Mouse (Mus musculus) forebrain, embryonic 13.5 days (tissue): ENCODE measurements around the gene Ackr1. TPM values are rescaled to one million over a fixed set of nuclear protein-coding genes. Genes with fewer than 3 reads are reported as not detected.

Experiments used
- ATAC-seq: fragments of 200-750 bp; cut with Nextera tagmentation; 2 replicates; pipeline ENCODE4 v1.8.0; 2017
- H3K27ac ChIP-seq: fragments of 300-500 bp; sonication (generic); 2 replicates; pipeline ENCODE4 v1.5.1; 2015; ENCODE audit warnings: inconsistent platforms, mild to moderate bottlenecking, moderate library complexity
- H3K27me3 ChIP-seq: fragments of 300-500 bp; sonication (generic); 2 replicates; pipeline ENCODE4 v1.6.1; 2015; ENCODE audit warnings: mild to moderate bottlenecking, inconsistent platforms
- H3K36me3 ChIP-seq: fragments of 300-500 bp; sonication (generic); 2 replicates; pipeline ENCODE4 v1.6.1; 2015; ENCODE audit warnings: mild to moderate bottlenecking, inconsistent platforms; ENCODE audit not compliant: poor library complexity, severe bottlenecking
- H3K4me1 ChIP-seq: fragments of 300-500 bp; sonication (generic); 2 replicates; pipeline ENCODE4 v1.6.1; 2015; ENCODE audit warnings: inconsistent platforms
- H3K4me2 ChIP-seq: fragments of 300-500 bp; sonication (generic); 2 replicates; pipeline ENCODE4 v1.6.1; 2015; ENCODE audit warnings: inconsistent platforms, mild to moderate bottlenecking, moderate library complexity
- H3K4me3 ChIP-seq: fragments of 300-500 bp; sonication (generic); 2 replicates; pipeline ENCODE4 v1.5.1; 2015; ENCODE audit warnings: mild to moderate bottlenecking, inconsistent platforms
- H3K9ac ChIP-seq: fragments of 300-500 bp; sonication (generic); 2 replicates; pipeline ENCODE4 v1.6.1; 2015; ENCODE audit warnings: mild to moderate bottlenecking, inconsistent platforms
- H3K9me3 ChIP-seq: fragments of 300-500 bp; sonication (generic); replicated peaks from 2 replicates; pipeline ENCODE4 v1.6.1; 2016; ENCODE audit warnings: inconsistent platforms
- WGBS: fragments of 180-500 bp; shearing (Covaris S2); methylation state at CpG from one replicate; pipeline ENCODE4 v1.1.7; 2015; 5-methylcytosine and 5-hydroxymethylcytosine counted together
- polyA plus RNA-seq: library from polyadenylated mRNA; unstranded; fragments of >200 nt; fragmentation: Nextera tagmentation; extraction: Ambion mirVana; gene quantifications from 2 replicates; pipeline ENCODE4 v1.2.1, GENCODE M21; 2015

Ackr1 gene
- 8.0 and 10.3 TPM in 2 replicates for polyA plus RNA-seq

DNA sequence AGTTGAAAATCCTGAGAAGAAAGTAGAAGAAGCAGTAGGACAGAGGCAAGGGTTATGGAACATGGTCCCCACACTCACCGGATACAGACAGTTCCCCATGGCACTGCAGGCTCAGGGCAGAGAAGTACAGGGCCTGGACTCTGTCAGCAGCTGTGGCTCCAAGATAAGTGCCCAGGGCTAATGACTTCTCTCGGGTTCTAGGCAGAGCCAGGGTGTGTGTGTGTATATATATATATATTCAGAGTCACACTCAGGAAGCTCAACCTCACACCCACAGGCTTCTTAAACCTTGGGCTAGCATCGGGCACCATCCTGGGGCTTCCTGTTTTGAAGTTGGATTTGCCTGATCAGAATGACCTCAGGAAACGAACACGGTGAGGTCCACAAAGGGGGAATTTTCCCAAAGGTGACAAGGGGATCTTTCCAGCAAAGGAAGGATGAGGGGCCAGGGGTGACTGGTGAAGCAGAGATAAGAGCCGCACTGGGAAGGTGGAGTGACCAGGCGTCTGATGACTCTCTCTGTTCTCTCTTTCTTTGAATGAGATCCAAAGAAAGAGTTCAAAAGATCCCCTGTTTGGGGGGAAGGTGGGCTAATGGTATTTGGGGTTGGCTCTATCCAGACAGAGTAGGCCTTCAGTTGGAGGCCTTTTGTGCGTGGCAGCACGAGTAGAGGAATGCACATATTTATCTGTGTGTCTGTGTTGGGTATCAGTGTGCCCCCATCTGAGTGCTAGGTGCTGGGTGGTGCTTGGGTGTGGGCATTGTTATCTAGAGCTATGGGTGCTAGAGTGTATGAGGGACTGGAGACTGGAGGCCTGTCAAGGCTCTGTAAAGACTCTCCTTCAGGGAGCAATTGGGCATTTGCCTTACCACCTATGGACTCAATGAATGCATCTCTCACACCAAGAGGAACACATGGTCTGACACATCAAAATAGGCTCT lies at the start of gene Ackr1:
Gene Ackr1, minus strand, starts transcription at position 439 of the 942 bp plus-strand sequence.
- 76% methylated on average over 9 of the region's 9 CpGs for WGBS
- Histone ChIP-seq H3K9me3 (no peaks in the 10 kb centered on the region), H3K4me3 (no peak within 1 kb of the TSS), H3K27me3 (no peaks in the 10 kb centered on the region), H3K27ac (no peak within 1 kb of the TSS; the same call in 1 of the 2 replicates), H3K36me3 (peaks cover 30% of the 10 kb centered on the region), H3K4me1 (peaks cover 15% of the 10 kb centered on the region), H3K4me2 (no peak within 1 kb of the TSS), H3K9ac (no peak within 1 kb of the TSS)
- no peak for ATAC-seq

DNA sequence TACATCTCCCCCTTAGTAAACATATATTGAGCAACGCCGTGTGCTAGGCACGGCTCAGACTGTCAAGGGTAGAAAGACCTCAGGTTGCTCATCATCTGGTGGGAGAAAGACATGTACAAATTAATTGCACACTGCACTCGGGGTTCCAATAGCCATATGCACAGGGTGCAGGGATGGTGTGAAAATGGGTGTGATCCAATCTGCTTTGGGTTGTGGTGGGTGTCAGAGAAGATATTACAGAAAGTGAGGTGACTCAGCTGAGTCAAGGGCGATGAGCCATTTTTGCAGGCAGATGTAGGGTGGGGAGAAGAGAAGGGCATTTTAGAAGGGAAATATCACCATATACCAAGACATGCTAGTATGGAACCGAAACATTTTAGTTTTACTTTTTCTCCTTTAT lies 47.9 kb upstream of the Ackr1 start:
- WGBS, result 75% methylated on average over 6 of the region's 6 CpGs

DNA sequence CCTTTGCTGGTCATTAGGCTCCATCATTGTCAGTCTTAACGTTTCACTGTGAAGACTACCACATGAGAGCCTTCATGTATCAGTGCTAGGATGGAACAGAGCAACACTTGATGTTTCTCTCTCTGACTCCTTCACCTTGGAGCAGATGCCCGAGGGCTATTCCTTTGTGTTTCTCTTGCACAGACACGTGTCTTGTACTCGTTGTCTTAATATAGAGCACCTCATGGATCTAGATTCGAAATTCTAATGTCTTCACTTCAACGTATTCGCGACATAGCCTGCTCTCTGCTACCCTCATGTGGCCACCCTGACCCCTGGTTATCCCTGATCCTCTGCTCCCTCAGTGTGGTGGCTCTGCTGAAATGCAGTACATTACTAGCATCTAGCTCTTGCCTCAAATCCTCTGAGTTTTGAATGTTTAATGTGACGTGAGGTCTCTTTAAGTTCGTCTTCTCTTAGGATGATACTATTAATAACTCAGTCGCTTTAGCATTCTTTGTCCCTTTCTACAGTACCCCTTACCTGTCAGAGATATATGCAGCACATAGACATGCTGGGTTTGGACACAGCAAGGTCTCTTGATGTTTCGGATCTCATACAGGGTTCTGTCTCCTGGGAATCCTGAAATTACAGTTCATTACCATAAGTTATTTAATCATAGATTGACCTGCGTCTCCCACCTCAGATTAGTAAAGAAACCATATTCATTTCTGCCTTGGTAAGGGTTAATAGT lies 44.0 kb upstream of the Ackr1 start:
- ATAC-seq, result peak; percentile 88
- 34% methylated on average over 13 of the region's 13 CpGs for WGBS
- no peak overlapping the region for H3K4me2 ChIP-seq

More for the DNA sequence above, 47.9 kb upstream of the Ackr1 start:
- no peak overlapping the region for H3K27ac ChIP-seq
- no peaks in the 10 kb centered on the region for H3K36me3 ChIP-seq
- no peaks in the 10 kb centered on the region for H3K9me3 ChIP-seq
- H3K4me3 ChIP-seq, result no peak overlapping the region
- no peaks in the 10 kb centered on the region for H3K27me3 ChIP-seq
- no peak overlapping the region for H3K4me2 ChIP-seq
- ATAC-seq, result no peak
- no peak overlapping the region for H3K9ac ChIP-seq
- 0 out of 2 replicates have a peak, but pooled peaks cover 3% of the 10 kb centered on the region for H3K4me1 ChIP-seq

DNA sequence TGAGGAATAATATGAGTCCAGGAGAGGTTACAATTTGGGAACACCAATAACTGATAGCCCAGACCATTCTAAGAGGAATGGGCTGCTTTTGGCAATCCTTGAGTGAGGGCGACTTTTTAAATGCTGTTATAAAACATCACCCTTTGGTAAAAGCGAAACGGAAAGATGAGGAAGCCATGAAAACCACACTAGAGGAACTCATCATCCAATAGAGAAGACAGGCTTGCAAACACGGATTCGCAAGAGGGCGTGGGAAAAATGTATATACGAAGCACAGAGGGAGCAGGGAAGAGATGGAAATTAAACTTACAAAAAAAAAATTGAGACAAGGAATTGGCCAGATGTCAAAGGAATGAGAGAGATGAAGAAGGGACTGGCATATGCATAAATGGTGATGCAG lies 40.5 kb upstream of the Ackr1 start:
- no peak overlapping the region for H3K27ac ChIP-seq
- ATAC-seq, result no peak
- H3K4me2 ChIP-seq, result no peak overlapping the region
- 92% methylated on average over 7 of the region's 7 CpGs for WGBS
- no peaks in the 10 kb centered on the region for H3K27me3 ChIP-seq
- H3K36me3 ChIP-seq, result no peaks in the 10 kb centered on the region
- peaks cover 7% of the 10 kb centered on the region; the same call in 1 of the 2 replicates for H3K4me1 ChIP-seq
- no peaks in the 10 kb centered on the region for H3K9me3 ChIP-seq
- H3K4me3 ChIP-seq, result no peak overlapping the region
- no peak overlapping the region for H3K9ac ChIP-seq

More for the DNA sequence above, 44.0 kb upstream of the Ackr1 start:
- H3K4me1 ChIP-seq, result 0 out of 2 replicates have a peak, but pooled peaks cover 3% of the 10 kb centered on the region
- no peak overlapping the region for H3K4me3 ChIP-seq
- H3K27me3 ChIP-seq, result no peaks in the 10 kb centered on the region
- no peak overlapping the region for H3K9ac ChIP-seq
- no peak overlapping the region for H3K27ac ChIP-seq
- no peaks in the 10 kb centered on the region for H3K9me3 ChIP-seq
- H3K36me3 ChIP-seq, result no peaks in the 10 kb centered on the region

DNA sequence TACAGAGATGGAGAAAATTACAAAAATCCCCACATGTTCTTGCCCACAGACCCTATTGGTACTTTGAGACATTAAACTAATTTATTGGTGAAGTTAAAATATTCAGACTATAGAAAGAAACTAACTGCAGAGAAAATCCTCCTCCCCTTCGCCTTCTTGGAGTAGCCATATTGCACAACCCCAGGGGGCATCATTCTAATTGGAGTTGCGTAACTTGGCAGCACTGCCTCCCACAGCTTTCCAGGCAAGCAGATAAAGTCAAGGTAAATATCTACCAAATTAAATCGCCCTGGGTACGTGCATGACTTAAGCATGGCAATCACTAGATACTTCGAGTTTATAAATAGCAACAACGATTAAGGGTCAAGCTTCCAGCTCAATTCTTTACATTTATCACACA lies 38.0 kb upstream of the Ackr1 start:
- no peak overlapping the region for H3K4me2 ChIP-seq
- no peak overlapping the region for H3K9ac ChIP-seq
- H3K9me3 ChIP-seq, result no peaks in the 10 kb centered on the region
- peaks cover 12% of the 10 kb centered on the region for H3K4me1 ChIP-seq
- H3K4me3 ChIP-seq, result no peak overlapping the region
- ATAC-seq, result no peak
- no peaks in the 10 kb centered on the region for H3K36me3 ChIP-seq
- no peaks in the 10 kb centered on the region for H3K27me3 ChIP-seq
- WGBS, result 74% methylated on average over 6 of the region's 6 CpGs
- H3K27ac ChIP-seq, result no peak overlapping the region

DNA sequence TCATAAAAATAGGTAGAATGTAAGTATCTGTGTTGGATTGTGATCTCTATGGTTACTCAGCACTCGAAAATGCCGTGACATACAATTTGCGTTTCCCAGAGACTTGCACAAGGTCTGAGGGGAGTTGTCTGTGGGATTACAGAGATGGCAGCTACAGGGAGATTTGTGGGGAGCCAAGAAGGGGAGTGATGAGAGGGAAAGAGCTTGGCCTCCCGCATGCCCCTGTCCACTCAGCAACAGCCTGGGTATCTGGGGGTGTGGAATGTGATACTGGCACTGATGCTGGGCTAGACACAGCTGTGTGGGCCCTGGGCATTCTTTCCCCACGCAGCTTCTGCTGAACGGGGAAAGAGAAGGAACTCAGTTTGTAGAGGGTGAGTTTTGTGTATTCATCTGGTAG lies 36.9 kb upstream of the Ackr1 start:
- H3K4me2 ChIP-seq, result no peak overlapping the region
- H3K9ac ChIP-seq, result no peak overlapping the region
- no peaks in the 10 kb centered on the region for H3K9me3 ChIP-seq
- no peak overlapping the region for H3K4me3 ChIP-seq
- peaks cover 24% of the 10 kb centered on the region for H3K4me1 ChIP-seq
- WGBS, result 70% methylated on average over 6 of the region's 6 CpGs
- no peak for ATAC-seq
- H3K27ac ChIP-seq, result no peak overlapping the region
- H3K27me3 ChIP-seq, result no peaks in the 10 kb centered on the region
- no peaks in the 10 kb centered on the region for H3K36me3 ChIP-seq

DNA sequence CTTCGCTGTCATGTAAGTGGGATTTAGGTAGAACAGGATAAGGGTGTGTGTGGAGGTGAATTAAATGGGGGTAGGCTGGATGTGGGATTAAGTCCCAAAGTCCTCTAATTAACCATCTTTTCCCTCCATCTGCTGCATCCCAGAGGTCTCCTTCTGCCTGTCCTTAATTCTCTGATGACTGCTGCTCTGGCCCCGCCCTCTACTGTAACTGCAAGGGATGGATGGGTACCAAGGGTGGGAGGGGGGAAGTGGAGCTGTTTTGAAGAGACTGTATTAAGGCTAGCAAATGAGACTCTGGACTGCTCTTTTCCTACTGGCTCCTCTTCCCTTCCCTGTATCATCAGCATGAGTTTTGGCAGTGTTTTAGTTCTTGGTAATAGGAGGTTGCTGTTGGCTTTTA lies 36.1 kb upstream of the Ackr1 start:
- Histone ChIP-seq H3K9me3 (no peaks in the 10 kb centered on the region), H3K4me3 (no peak overlapping the region), H3K27ac (no peak overlapping the region), H3K4me1 (peaks cover 30% of the 10 kb centered on the region), H3K27me3 (no peaks in the 10 kb centered on the region), H3K36me3 (no peaks in the 10 kb centered on the region), H3K4me2 (no peak overlapping the region), H3K9ac (no peak overlapping the region)
- no peak for ATAC-seq
- WGBS, result 66% methylated on average over 2 of the region's 2 CpGs

DNA sequence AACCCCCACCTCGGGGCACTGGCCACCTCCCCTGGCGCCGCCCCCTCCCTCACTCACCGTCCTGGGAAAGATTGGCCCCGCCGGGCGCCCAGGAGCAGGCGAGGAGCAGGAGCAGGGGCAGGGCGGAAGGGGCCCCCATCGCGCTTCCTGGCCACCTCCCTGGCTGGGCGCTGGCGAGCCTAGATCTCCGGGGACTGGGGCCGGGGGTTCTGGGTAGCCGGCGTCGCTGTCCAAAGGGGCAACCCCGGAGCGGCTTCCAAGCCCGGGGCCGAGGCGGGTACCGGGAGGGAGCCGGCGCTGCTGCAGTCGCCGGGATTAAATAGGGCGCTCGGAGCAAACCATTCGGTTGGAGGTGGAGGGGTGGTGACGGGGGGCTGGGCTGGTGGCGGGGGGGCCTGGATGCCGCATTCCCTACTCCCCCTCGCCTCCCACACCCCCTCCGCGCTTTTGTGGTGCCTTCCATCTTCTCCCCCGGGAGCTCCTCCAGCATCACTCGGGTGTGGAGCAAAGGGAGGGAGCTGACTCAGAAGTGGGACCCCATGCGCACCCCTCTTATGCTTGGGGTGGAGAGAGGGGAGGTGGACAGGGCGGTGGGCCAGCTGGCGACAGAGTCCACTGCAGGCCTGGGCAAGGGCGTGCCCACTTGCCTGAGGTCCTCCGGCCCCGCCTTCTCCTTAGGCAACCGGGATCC lies 34.0 kb upstream of the Ackr1 start, which contains the start of gene Cadm3:
Gene Cadm3, minus strand, starts transcription at position 340 of the 691 bp plus-strand sequence.
- under 1% methylated on average over 43 of the region's 46 CpGs for WGBS
- ATAC-seq, result peak; percentile 92
- Histone ChIP-seq H3K4me3 (peak within 1 kb of the TSS; percentile 93), H3K4me1 (peaks cover 34% of the 10 kb centered on the region), H3K9ac (peak within 1 kb of the TSS; percentile 94), H3K36me3 (no peaks in the 10 kb centered on the region), H3K27ac (peak within 1 kb of the TSS; percentile 74), H3K4me2 (peak within 1 kb of the TSS; percentile 92), H3K9me3 (no peaks in the 10 kb centered on the region), H3K27me3 (no peaks in the 10 kb centered on the region)

DNA sequence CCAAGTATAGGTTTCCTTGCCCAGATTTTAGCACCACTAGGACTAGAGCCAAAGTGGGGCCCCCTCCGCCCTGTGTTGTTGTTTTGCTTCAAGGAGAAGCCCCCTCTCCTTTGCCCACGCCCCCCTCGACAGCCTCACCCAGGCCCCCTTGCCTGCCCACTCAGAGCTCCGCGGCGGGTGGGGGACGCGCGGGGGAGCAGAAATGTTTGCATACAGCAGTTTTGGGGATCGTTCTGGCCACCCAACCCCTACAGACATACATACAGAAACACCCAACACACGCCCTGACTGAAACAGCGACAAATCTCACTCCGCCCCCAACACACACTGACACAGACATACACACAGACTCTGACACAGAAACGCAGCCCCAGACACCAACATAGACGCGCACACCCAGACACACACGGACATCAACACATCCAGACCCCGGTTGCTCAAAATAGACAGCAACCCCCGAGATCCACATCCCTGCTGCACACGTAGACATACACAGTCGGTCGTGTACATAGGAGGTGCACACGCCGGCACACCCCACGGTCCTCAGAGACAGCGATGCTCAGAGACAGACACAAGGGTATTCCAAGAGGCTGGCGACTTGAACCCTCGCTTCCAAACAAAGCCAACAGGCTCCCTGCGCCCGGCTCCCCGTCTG lies 33.3 kb upstream of the Ackr1 start:
- ATAC-seq, result peak; percentile 75
- H3K9ac ChIP-seq, result peak overlapping the region; percentile 94
- peak overlapping the region; percentile 92 for H3K4me2 ChIP-seq
- peak overlapping the region; percentile 93 for H3K4me3 ChIP-seq
- no peaks in the 10 kb centered on the region for H3K27me3 ChIP-seq
- WGBS, result 0% methylated on average over 31 of the region's 31 CpGs
- no peaks in the 10 kb centered on the region for H3K36me3 ChIP-seq
- H3K9me3 ChIP-seq, result no peaks in the 10 kb centered on the region
- peaks cover 34% of the 10 kb centered on the region for H3K4me1 ChIP-seq
- H3K27ac ChIP-seq, result peak overlapping the region; percentile 74

DNA sequence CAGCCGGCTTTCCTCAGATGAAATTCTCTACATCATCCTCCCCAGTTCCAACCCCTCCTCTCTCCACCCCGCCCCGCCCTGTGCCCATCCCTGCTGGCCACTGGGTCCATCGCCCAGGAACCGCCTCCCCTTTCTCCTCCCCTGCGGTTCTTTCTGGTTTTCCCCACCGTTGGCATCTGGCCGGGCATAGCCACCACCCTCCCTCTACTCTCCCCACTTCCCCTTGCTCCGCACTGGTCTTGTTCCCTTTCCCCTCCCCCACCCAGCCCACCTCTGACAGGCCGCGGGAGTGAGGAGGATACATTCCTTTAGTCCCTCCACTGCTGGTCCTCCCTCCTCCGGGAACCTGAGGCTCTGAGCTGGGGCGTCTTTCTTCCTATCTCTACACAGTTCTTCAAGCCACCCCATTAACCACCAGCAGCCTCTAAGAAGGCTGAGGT lies 32.4 kb upstream of the Ackr1 start:
- Histone ChIP-seq H3K27ac (no peak overlapping the region; the same call in 1 of the 2 replicates), H3K27me3 (no peaks in the 10 kb centered on the region), H3K4me1 (peaks cover 34% of the 10 kb centered on the region), H3K4me2 (peak overlapping the region; percentile 92), H3K9ac (peak overlapping the region; percentile 94), H3K4me3 (peak overlapping the region; percentile 93), H3K36me3 (no peaks in the 10 kb centered on the region), H3K9me3 (no peaks in the 10 kb centered on the region)
- ATAC-seq, result peak; percentile 17; the same call in 1 of the 2 replicates
- WGBS, result 1% methylated on average over 13 of the region's 13 CpGs

DNA sequence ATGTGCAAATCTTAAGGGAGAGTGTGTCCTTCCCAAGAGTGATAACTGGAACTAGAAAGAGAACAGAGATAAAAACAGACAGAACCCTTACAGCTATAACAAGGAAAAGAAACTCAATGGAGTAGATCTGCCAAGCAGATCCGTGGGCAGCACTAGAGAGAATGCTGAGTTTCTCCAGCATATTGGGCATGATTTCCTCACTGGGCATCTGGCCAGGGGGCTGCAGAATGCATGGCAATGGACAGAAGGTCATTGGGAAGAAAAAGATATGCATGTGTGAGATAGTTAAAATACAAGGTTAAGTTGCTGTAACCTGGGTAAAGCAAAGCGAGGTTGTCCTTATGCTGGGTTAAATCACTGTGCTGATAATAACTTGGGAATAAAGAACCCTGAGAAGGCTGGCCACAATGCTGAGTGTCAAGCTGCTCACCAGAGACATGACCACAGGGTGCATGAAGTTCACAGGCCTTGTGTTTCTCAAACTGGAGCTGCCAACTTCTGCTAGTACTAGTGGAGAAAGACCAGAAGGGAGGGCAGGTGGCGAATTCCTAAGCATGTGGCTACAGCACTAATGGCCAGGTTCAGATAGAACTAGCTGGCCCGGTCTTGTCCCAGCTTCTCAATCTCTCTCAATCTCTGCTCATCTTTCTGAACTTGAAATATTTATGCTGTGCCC lies 30.7 kb upstream of the Ackr1 start:
- H3K4me3 ChIP-seq, result no peak overlapping the region
- no peaks in the 10 kb centered on the region for H3K36me3 ChIP-seq
- no peaks in the 10 kb centered on the region for H3K27me3 ChIP-seq
- H3K9me3 ChIP-seq, result no peaks in the 10 kb centered on the region
- H3K4me2 ChIP-seq, result no peak overlapping the region
- H3K9ac ChIP-seq, result no peak overlapping the region
- no peak for ATAC-seq
- H3K4me1 ChIP-seq, result peaks cover 40% of the 10 kb centered on the region
- WGBS, result 87% methylated on average over 4 of the region's 4 CpGs
- no peak overlapping the region for H3K27ac ChIP-seq
